Mouse (Mus musculus) spleen, adult 12 weeks (tissue): ENCODE results near the gene Grm8.

Experiments used
- DNase-seq: peaks from one replicate; pipeline ENCODE4 v3.0.0; 2022; ENCODE audit warnings: low spot score

Gene Grm8

DNA sequence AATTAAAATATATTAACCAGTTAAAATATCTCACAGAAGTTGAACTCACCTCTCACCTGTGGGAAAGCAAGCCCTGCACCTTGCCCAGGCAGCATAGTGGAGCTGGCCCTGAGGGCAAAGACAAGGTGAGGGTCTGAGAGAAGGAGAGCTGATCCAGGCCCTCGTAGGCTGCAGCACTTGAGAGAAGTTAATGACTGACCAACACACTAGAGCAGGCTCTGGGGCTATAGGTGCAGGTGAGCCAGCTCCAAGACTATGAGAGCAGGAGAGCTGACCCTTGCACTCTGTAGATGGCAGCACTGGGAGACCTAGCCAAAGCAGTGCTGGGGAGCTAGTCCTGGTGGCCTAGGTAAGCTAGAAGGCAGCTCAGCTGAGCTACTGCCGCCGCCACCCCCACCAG, 499.1 kb downstream of the Grm8 start:
- no peak for DNase-seq

DNA sequence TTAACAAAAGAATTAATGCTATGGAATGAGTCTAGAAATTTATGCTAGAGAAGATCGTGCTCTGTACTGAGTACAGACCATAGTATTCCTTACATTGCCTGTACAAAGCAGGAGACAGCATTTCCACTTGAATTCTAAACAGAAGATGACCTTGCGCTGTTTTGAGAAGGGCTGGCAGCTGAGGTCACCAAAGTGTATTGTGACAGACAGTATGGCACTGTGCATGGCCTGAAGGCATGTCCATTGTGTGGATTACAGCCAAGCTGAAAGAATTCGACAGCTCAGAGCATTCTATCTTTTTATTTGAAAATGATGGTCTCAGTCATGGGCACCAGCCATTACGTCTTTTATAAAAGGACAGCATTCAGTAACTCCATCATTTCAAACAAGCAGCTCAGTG, 517.5 kb downstream of the Grm8 start:
- no peak for DNase-seq

DNA sequence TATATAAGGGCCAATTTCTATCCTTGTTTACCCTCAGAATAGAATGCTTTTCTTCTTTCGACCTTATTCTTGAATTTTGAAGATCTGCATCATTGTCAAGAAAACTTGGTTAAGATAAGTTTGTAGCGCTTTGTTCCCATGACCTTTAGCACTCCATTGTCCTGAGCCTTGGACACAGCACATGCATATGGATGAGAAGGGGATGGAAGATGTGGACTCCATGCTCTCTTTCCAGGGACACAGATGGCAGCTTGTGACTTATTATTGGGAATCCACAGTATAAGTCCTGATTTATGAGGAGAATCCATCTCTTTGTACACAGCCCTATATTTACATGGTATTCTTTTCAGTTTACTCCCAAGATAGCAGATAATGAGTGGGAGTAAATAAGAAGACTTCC, 554.5 kb downstream of the Grm8 start:
- no peak for DNase-seq

DNA sequence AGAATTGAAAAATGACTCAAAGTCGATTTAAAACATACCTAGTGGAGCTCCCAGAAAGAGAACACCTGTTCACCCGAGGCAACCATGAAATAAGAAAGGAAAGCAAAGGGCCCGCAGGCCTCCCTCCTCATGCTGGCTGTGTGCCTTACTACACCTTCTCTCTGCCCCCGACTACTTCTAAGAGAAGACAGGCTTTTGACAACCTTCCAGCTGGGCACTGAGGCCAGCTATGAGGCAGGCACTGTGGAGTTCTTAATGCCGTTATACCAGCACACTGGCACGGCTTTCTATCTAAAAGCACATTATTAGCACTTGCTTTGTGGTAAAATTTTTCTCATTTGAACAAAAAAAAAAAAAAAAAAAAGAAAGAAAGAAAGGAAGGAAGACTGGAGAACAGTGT, 589.5 kb downstream of the Grm8 start:
- no peak for DNase-seq

DNA sequence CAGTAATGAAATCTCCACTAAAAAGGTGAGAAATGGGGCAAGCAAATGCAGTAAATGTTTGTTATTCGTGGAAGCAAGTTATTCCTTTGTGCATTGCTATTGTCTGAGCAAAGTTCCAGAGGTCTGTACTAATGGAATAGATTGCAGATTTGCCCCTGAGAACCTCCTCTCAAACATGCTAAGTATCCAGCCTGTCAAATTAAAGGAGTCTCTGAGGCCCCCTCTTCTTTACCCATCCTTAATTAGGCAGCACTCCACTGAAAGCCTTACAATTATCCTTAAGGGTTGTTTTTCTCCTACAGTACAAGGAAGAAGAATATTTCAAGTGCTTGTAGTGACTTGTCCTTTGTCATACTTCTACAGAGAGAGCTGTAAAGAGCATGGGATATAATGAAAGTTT, 617.4 kb downstream of the Grm8 start:
- no peak for DNase-seq

DNA sequence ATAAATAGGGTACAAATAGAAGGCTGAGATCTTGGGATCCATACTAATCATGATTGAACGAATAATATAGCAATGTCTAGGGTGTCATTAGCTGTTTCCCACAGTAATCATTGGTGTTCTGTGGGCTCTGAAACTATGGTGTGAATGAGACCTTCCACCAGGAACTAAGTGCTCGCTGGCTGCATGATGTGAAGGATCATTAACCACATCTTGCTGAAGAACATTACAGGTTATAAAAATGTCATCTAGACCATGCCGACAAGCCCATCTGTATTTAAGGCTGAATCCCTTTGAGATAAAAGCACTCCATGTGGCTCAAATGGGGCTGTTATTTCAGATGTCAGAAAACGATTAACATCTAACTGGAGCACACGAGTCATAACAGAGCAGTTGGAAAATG, 674.0 kb downstream of the Grm8 start:
- DNase-seq: no peak

DNA sequence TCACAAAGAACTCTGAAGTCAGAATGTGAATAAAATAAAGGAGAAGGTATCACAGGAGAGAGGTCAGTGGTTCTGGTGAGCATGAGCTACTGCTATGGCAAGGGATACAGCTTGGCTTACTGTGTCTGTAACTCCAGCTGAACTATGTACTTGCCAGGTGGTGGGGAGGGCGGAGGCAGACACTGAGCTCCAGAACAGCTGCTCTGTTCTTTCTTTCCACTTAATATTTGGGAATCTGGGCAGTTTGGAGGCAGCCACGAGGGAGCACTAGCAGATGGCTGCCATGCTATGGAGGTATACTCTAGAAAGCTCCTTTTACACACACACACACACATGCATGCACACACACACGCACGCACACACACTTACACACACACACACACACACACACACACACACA, 726.5 kb downstream of the Grm8 start:
- DNase-seq: no peak

DNA sequence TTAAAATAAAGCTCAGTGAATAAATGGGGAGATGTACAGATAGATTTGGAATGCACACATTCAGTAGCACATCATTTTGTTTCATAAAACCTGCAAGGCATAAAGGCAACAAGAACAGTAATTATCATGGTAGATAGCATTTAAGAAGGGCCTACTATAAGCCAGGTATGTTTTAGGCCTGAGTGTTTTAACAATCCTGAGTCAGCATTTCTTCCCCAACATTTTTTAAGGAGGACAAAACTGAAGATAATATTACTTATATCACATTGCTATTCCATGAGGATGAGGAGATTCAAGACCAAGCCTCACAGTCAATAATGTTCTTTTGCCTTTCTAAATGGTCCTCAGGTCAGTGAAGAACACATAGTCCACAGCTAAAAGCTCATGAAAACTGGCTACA, 762.6 kb downstream of the Grm8 start:
- no peak for DNase-seq

DNA sequence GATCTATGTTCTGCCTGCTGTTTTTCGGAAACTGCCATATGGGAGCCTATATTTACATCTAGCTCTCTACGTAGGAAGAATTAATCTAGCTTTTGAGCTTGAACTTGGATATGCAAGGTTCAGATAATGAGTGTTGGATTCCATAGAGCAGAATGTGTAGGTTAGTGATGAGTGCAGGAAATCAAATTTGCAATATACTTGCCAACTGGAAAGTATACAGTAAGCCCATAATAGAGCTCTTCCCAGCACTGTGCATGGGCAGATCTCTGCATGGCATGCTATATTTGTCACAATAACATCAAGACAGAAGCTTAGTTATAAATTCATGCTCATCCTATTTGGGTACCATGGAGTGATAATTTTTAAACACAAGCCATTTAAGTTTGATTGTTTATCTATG, 763.9 kb downstream of the Grm8 start:
- no peak for DNase-seq

DNA sequence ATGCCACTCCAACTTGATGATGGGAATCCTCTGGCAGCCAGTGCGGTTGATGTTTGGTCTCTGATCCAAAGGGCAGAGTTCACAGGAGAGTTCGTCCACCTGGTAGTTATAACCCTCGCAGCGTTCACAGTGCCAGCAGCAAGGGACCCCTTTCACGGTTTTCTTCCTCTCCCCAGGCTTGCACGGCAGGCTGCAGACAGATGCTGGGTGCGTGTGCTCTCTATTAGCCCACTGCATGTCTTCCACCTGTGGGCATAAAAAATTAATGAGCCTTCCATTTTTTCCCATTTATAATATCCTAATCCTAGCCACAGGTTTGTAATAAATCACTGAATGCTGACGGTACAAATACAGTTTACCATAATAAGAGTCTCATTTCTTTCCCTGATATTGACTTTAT, 771.2 kb downstream of the Grm8 start:
- DNase-seq: no peak

DNA sequence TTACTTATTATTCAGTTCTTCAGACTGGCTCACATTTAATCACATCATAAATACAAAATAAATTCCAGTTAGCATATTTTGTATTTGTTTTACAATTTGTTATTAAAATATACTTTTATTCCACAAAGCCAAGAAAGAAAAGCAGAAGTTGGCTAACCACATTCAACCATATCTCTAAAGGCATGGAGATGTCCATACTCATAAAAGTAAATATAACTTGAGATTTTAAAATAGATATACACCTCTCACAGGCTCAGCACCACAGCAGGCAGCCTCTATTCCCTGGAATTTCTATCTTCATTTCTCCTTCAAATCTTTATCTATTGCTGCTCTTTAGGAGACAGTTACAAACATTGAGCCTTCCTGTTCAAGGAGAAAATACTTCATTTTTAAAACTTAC, 774.5 kb downstream of the Grm8 start:
- DNase-seq: no peak

DNA sequence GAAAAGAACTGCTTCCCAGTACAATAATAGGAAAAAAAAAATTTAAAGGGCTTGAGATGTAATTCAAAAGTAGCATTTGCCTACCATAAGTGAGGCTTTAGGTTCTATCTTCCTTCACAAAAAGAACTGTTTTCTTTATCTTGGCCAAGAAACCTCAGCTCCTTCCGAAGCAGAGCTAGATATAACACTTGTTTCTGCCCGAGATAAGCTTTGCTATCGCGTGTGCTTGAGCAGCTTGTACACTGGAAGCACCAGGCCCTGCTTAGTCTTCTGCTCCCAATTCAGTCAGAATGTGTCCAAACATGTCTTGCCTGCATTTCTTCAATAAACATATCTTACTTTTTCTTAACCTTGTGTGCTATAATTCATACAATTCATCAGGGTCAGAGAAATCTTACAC, 783.8 kb downstream of the Grm8 start:
- no peak for DNase-seq

DNA sequence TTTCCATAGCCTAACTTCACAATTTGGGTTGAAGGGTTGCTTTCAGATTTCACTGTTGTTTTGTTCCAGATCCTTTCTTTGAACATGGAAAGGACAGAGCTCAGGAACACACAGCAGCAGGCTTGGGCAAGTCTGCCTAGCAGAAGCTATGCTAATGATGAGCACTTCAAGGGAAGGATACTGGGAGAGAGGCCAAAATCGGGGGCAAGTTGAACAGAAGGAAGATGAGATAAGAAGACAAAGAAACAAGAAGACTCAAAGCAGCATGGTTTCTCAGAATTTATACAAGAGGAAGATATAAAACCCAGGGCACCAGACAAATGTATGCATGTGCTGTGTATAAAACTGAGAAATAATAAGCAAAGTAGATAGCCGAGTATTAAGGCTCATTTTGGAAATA, 786.7 kb downstream of the Grm8 start:
- DNase-seq: no peak

DNA sequence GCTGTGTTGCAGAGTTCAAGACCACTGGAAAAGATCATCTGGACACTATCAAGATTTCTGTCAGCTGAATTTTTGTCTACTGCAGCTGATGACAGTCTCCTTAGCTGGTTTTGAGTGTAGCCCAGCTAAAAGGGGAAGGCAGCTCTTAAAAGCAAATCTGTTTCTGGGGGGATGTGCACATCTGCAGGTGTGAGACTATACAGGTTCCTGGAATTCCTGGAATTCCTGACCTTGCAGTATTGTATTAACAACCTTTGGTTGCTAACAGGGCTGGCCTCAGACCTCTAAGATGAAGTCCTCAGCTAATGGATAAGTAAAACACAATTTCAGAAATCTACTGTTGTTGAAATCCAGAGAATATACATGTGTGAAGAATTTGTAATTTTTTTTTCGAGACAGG, 788.7 kb downstream of the Grm8 start:
- no peak for DNase-seq

DNA sequence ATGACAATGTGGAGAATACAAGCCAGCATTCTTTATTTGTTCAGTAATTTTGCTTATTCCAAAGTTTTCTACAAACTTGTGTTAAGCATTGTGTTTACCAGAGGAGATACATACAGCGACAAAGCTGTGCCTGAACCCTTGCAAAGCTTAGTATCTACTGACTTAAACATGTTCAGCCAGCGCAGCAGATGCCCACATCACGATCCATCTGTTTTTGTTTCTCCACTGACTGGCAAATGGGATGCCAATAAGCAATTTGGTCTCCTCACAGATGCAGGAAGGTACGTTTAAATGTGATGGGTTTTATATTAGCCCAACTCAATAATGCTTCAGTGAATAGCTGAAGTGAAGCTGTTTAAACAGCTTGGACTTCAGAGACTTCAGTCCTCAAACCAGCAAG, 794.8 kb downstream of the Grm8 start:
- DNase-seq: no peak

DNA sequence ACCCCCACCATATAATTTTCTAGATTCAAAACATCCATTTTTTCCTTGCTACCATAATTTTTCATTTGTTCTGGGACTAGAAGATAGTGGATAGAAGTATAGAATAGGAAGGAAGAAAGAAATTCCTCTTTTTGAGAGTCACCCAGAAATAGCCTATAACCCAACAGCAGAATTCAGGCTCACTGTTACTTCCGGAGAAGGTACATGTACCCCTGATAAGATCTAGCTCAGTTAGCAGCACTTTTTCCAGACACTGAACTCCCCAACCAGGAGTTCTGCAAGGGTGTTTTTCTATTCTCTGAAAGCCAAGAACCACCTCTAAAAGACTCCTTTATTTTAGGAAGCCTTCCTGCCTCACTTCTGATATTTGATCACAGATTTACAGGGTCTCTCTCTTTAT, 816.4 kb downstream of the Grm8 start:
- no peak for DNase-seq

DNA sequence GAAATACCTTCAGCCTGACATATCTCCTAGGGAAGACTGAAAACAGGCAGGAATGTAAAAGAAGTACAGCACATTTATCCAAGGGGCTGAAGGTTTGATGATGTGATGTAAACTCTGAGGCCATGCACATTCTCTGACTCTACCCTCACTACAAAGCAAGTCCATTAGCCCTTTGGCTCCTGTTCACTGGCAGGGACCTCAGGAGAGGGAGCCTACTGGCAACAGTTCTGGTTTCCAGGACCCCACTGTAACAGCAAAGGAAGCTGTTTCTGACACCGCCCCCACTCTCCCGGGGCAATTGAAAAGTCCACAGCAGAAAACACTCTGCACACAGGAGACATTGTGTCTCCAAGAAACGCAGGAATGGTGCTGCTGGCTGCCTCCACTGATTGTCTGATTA, 817.6 kb downstream of the Grm8 start:
- DNase-seq: no peak

DNA sequence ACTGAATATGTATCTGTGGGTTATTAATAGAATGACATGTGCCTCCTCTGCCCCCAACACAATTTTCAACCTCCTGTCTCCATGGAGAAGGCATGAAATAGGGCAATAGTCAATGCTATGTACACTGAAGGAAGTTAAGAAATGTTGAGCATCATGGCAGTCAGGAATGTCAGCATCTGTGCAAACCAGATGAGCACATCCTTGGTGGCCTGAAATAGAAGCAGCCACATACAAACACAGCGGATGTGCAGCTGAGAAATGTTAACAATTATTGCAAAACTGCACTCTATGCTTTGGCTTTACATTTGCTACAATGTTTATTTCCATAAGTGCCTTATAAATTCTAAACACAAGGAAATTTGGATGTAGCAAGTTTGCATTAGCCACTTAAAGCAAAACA, 819.0 kb downstream of the Grm8 start:
- no peak for DNase-seq

DNA sequence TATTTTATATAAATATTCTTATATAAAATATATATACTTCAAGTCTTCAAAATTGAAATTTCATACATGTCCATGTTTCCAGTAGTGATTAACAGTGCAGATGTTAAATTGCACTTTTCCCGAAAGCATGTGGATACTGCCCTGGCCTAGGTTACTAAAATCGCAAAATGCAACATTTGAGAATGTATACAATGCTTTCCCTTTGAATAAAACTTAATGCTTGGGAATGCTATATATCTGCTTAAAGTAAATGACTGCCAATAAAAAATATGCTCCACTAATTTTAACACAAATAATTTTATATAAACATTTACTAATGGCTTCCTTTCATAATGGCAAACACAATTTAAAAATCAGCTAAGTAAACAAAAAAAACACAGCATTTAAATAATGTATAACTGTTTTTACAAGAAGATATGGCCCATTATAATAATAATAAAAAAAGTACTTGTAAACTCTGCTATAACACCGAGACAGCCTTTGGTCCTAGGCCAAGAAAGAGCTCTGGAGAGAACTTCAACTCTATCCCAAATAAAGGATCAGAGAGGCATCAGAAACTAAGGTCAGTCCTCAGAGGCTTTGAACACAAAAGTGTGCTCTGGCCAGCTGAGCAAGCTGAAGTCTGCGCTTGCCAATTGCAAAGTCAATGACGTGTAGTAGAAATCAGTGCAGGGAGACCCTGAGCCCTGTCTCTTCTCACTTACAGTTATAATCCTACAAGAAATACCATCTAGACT, 820.5 kb downstream of the Grm8 start:
- no peak for DNase-seq

DNA sequence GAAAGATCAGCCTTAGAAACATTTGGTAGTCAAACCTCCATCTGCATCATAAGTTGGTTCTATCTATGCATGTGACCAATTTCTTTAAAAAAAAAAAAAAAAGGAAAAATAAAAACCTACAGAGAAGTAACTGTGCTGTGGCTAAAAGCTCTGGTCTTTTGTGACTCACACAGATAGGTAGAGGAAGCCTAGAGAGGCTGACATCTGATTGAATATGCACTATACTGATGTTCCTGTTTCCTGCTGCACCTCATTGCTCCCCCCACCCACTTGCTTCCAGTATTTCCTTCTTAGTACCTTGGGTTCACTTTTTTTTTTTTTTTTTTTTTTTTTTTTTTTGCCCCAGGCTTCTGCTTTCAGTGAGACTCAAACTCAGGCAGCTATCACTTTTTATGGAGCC, 824.6 kb downstream of the Grm8 start:
- no peak for DNase-seq

DNA sequence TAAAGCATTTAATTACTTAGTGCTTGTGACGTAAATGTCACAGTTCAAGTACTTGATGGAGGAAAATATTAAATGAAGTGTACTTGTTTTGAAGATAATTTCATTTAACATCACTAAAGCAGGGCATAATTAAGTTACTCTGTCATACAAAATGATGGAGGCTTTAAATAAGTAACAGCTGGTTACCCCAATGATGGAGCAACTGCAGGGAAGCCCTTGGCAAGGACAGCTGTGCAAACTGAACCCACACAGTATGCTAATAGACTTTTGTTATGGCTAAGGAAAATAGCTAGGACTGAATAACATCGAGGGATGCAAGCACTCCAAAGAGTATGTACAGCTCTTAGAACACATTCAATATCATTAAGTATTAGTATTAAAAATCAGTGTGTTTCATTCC, 829.6 kb downstream of the Grm8 start:
- DNase-seq: no peak

DNA sequence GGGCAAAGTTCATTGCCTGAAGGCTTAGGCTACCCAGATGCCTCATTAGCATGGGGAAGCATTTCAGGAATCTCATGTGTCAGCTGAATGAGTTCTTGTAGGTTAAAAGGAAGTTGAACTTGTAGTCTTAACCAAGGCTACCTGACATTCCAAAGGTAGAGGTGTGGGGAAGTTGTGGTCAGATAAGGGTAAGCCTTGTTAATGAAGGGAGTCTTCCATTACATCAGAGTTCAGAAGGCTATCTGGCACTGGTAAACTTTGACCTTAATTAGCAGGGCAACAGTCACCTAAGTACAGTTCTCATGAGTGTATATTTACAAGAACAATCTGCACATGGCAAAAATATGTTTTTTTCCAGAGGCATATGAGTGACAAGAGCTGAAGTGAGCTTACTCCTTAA, 870.0 kb downstream of the Grm8 start:
- DNase-seq: no peak

DNA sequence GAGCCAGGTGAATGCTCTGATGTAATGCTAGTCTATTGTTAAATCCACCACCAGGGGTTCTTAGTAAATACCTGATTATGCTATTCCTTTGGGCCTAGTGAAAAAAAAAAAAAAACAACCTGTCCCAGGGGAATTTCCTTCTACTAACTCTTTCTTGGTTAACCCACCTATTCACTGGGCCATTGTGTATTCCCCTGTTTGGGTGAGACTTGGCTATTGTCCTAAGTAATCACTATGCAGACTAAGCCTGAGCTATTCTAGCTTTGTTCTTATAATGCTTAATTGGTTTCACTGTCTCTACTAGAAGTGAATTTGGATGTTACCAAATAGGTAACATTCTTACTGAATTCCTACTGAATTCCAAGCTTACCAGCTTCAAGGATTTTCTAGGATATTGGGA, 872.4 kb downstream of the Grm8 start:
- DNase-seq: no peak

DNA sequence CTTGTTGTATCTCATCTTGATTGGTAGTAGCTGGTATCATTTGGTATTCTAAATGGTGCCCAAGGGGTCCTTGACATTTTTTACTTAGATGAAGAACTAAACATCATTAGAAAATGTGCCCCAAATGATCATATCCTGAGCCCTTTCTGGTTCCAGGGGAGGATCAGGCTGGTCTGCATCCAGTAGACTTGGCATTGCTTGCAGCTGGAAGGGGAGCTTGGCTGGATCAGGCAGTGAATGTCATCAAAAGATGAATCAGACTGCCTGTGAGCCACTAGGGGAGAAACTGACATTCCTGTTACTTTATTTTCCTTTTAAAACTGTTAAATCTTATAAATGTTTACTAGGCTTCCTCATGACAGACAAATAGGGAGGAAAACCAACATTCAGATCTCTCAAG, 894.6 kb downstream of the Grm8 start:
- DNase-seq: no peak

DNA sequence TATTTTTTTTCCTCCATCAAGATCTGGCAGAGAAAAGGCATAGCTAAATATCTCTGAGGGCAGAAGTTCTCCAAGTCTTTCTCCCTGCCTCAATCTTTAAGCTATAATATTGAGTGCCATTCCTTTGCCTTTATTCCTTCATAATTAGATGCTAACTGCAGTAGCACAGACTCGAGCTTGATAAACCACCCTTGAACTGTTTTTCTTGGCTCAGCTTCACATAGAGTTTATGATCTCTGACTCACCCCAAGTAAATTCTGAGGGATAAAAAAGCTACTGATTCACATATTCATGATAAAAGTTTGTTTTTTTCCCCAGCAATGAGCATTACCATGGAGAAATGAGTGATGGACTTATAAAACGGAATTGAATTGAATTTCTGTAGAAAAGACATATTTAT, 895.0 kb downstream of the Grm8 start:
- DNase-seq: no peak
